Mouse (Mus musculus) cortical plate, adult 2 months (tissue): ENCODE data around the gene Wdtc1.

ENCODE experiments used
- CTCF ChIP-seq: fragments of 200-500 bp; IDR thresholded peaks from 2 replicates; pipeline ENCODE4 v1.5.1; 2011; ENCODE audit warnings: mild to moderate bottlenecking, control low read depth, low read length; ENCODE audit not compliant: insufficient read depth; ENCODE audit errors: extremely low read depth
- POLR2A ChIP-seq: fragments of 200-500 bp; IDR thresholded peaks from 2 replicates; pipeline ENCODE4 v1.6.1; 2011; ENCODE audit warnings: mild to moderate bottlenecking, low read length, control low read depth; ENCODE audit not compliant: insufficient read depth; ENCODE audit errors: extremely low read depth

DNA sequence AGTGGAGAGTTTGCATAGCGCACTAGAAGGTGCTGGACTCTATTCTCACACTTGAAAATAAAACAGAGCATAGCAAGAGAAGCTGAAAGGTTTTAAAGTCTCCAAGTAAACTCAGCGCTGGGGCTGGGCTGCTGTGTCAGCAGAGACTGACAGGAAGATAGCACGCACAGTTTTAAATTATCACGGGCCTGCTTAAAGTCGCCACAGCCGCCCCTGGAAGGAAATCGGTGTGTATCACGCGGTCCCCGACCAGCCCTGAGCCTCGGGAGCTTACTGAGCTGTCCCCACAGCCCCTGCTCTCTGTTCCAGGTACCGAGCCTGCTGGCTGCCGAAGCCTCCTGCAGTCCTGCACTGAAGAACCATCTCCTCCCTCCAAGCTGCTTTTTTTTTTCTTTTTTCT lies 48.7 kb upstream of the Wdtc1 start:
- no peak for TF ChIP-seq CTCF
- TF ChIP-seq POLR2A, result no peak
